Mouse (Mus musculus): ENCODE measurements around the gene Gm11756. TPM values are rescaled to one million over a fixed set of nuclear protein-coding genes. Genes with fewer than 3 reads are reported as not detected.

Gene Gm11756
- polyA plus RNA-seq (2012; rRNA removed; ENCODE audit: low replicate concordance), result not detected in 2 replicates

GRCm38 (mm10) chr4:73920660-73921059 is at the start of gene Gm11756:
Gene Gm11756 (minus strand): TSS chr4:73920760.

GRCm38 (mm10) chr4:73950375-73950896 is 29.9 kb upstream of the Gm11756 start, which contains the start of gene 2310002L09Rik:
Gene 2310002L09Rik (minus strand): TSS chr4:73950846.

GRCm38 (mm10) chr4:73905853-73906252 is 14.7 kb downstream of the Gm11756 start, which contains the start of gene Gm13871:
Gene Gm13871 (minus strand): TSS chr4:73905953.

GRCm38 (mm10) chr4:73891012-73891411 is 29.5 kb downstream of the Gm11756 start, which contains the start of gene Gm11757:
Gene Gm11757 (minus strand): TSS chr4:73891112.

GRCm38 (mm10) chr4:73876166-73876565 is 44.4 kb downstream of the Gm11756 start, which contains the start of gene Gm11758:
Gene Gm11758 (minus strand): TSS chr4:73876266.

Other genes with a start within 250 kb of the Gm11756 start
- not detected in 2 replicates for gene Gm428, start 237.2 kb downstream of the Gm11756 start, polyA plus RNA-seq (2012; rRNA removed; ENCODE audit: low replicate concordance)
- 2.3 and 2.9 TPM in 2 replicates for gene Rasef, start 129.8 kb downstream of the Gm11756 start, polyA plus RNA-seq (2012; rRNA removed; ENCODE audit: low replicate concordance)
- not detected in 2 replicates for gene Gm11758, start 44.5 kb downstream of the Gm11756 start, polyA plus RNA-seq (2012; rRNA removed; ENCODE audit: low replicate concordance)
- gene Gm11757, start 29.6 kb downstream of the Gm11756 start, polyA plus RNA-seq (2012; rRNA removed; ENCODE audit: low replicate concordance), result not detected in 2 replicates
- gene Gm13871, start 14.8 kb downstream of the Gm11756 start, polyA plus RNA-seq (2012; rRNA removed; ENCODE audit: low replicate concordance), result not detected in 2 replicates
- gene 2310002L09Rik, start 30.1 kb upstream of the Gm11756 start, polyA plus RNA-seq (2012; rRNA removed; ENCODE audit: low replicate concordance), result 19.3 TPM in 1 of 2 replicates, not detected in the other
- 0.14 and 0.24 TPM in 2 replicates for gene Frmd3, start 92.7 kb upstream of the Gm11756 start, polyA plus RNA-seq (2012; rRNA removed; ENCODE audit: low replicate concordance)